Mouse (Mus musculus) heart, embryonic 11.5 days (tissue): ENCODE measurements around the gene Smim12. TPM values are rescaled to one million over a fixed set of nuclear protein-coding genes. Genes with fewer than 3 reads are reported as not detected.
A peak's percentile ranks its signal among the peaks of the same experiment; 100 is the strongest.

Experiments used
- ATAC-seq: fragments of 200-750 bp; cut with Nextera tagmentation; replicated peaks from 2 replicates; pipeline ENCODE4 v1.8.0; 2017; ENCODE audit warnings: moderate library complexity; ENCODE audit not compliant: insufficient number of reproducible peaks, low FRiP score, low TSS enrichment
- H3K27ac ChIP-seq: fragments of 300-500 bp; sonication (generic); 2 replicates; pipeline ENCODE4 v1.5.1; 2014; ENCODE audit warnings: mild to moderate bottlenecking, low read depth, low read length
- H3K27me3 ChIP-seq: fragments of 300-500 bp; sonication (generic); 2 replicates; pipeline ENCODE4 v1.6.1; 2014; ENCODE audit warnings: mild to moderate bottlenecking, low read length, mixed read lengths; ENCODE audit not compliant: control insufficient read depth, insufficient read depth
- H3K36me3 ChIP-seq: fragments of 300-500 bp; sonication (generic); 2 replicates; pipeline ENCODE4 v1.6.1; 2014; ENCODE audit warnings: mild to moderate bottlenecking, low read length, moderate library complexity, mixed read lengths; ENCODE audit not compliant: control insufficient read depth, insufficient read depth
- H3K4me1 ChIP-seq: fragments of 300-500 bp; sonication (generic); 2 replicates; pipeline ENCODE4 v1.6.1; 2014; ENCODE audit warnings: low read length; ENCODE audit not compliant: control insufficient read depth, insufficient read depth
- H3K4me2 ChIP-seq: fragments of 300-500 bp; sonication (generic); 2 replicates; pipeline ENCODE4 v1.6.1; 2014; ENCODE audit warnings: mild to moderate bottlenecking, moderate library complexity
- H3K4me3 ChIP-seq: fragments of 300-500 bp; sonication (generic); 2 replicates; pipeline ENCODE4 v1.5.1; 2014; ENCODE audit warnings: low read depth, low read length
- H3K9ac ChIP-seq: fragments of 300-500 bp; sonication (generic); 2 replicates; pipeline ENCODE4 v1.6.1; 2014; ENCODE audit warnings: mild to moderate bottlenecking, low read depth, low read length, moderate library complexity
- H3K9me3 ChIP-seq: fragments of 300-500 bp; sonication (generic); replicated peaks from 2 replicates; pipeline ENCODE4 v1.6.1; 2016; ENCODE audit warnings: low read length; ENCODE audit not compliant: control insufficient read depth
- whole genome bisulfite sequencing: fragments of 180-500 bp; shearing (Covaris S2); extraction: QIAGEN DNeasy Blood & Tissue Kit; methylation state at CpG from one replicate; pipeline ENCODE4 v1.1.7; 2014; ENCODE audit not compliant: insufficient replicate concordance; 5-methylcytosine and 5-hydroxymethylcytosine counted together
- polyA plus RNA-seq: library from polyadenylated mRNA; unstranded; fragments of >200 nt; fragmentation: Nextera tagmentation; extraction: Ambion mirVana; gene quantifications from 2 replicates; pipeline ENCODE4 v1.2.1, GENCODE M21; 2014

Gene Smim12
- polyA plus RNA-seq, 1 experiment from 2014 or later: 62.2 TPM

DNA sequence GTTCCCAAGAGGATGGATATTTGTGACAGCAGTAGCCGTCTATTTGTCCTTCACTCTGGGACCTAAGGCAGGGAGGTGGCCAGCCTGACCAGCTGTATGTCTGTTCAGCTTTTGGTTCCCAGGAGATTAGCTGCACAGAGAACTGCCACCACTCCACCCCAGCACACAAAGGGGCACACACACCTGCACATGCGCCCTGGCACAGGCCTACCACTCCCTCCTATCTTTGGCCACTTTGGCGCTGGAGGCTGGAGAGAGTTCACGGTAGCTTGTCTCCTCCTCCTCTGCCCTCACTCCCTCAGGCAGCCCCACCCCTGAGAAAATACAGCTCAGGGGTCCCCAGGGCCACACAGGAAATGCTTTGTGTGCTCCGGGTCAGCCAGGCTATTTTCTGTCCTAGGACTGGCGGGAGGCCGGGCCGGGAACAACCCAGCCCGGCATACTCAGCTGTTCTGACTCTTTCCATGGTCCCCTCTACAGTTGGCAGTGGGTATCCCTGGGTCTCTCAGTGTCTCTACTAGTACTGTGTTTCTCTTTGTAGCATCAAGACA lies 34.9 kb downstream of the Smim12 start:
- Histone ChIP-seq H3K9me3 (no peaks in the 10 kb centered on the region), H3K4me1 (peaks cover 5% of the 10 kb centered on the region), H3K27ac (peak overlapping the region; percentile 29; the same call in 1 of the 2 replicates), H3K36me3 (no peaks in the 10 kb centered on the region), H3K27me3 (no peaks in the 10 kb centered on the region), H3K4me3 (no peak overlapping the region), H3K9ac (no peak overlapping the region), H3K4me2 (no peak overlapping the region)
- 52% methylated on average over 9 of the region's 9 CpGs for WGBS
- no peak for ATAC-seq

DNA sequence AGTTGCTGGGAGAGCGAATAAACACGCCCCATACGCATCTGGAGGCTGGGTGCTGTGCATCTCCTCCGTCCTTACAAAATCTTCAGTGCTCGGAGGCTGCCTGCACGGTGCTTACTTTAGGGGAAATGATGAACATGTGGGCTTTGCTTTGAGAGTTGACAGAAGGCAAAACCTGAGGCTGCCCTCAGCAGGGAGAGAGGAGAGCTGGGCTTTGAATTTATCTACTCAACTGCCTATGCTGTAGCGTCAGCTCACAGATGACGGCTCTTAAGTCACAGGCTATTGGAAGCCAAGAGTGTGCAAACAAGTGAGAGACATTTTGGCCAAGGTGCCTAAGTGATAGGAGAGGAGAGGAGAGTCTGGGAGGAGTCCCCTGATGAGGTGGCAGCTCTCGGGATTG lies 35.7 kb downstream of the Smim12 start:
- no peak overlapping the region for H3K27ac ChIP-seq
- WGBS: 70% methylated on average over 9 of the region's 9 CpGs
- H3K4me3 ChIP-seq: no peak overlapping the region
- H3K9me3 ChIP-seq: no peaks in the 10 kb centered on the region
- ATAC-seq: no peak
- no peaks in the 10 kb centered on the region for H3K27me3 ChIP-seq
- H3K4me1 ChIP-seq: peaks cover 5% of the 10 kb centered on the region
- no peak overlapping the region for H3K9ac ChIP-seq
- no peaks in the 10 kb centered on the region for H3K36me3 ChIP-seq
- no peak overlapping the region for H3K4me2 ChIP-seq

DNA sequence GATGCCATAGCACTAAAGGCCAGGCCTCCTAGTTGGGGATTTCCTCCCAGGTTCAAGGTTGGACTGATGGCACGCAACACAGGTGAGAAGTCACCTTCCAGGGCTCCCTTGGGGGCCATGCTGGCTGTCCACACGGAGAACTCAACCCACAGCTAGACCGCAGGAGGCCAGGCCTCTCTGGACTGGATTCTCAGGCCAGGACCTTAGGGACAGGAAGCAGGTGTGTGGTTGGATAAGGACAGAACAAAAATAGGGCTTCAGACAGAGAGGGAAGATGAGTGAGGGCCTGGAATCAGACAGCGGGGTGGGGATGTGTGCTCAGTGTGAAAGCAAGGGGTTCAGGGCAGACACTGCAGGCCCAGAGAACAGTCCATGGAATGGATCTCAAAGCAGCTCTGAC lies 43.3 kb downstream of the Smim12 start:
- Histone ChIP-seq H3K4me3 (no peak overlapping the region), H3K27ac (no peak overlapping the region), H3K9ac (no peak overlapping the region), H3K36me3 (no peaks in the 10 kb centered on the region), H3K4me2 (no peak overlapping the region), H3K4me1 (peaks cover 7% of the 10 kb centered on the region; the same call in 1 of the 2 replicates), H3K9me3 (no peaks in the 10 kb centered on the region), H3K27me3 (no peaks in the 10 kb centered on the region)
- WGBS: 52% methylated on average over 4 of the region's 4 CpGs
- no peak for ATAC-seq

DNA sequence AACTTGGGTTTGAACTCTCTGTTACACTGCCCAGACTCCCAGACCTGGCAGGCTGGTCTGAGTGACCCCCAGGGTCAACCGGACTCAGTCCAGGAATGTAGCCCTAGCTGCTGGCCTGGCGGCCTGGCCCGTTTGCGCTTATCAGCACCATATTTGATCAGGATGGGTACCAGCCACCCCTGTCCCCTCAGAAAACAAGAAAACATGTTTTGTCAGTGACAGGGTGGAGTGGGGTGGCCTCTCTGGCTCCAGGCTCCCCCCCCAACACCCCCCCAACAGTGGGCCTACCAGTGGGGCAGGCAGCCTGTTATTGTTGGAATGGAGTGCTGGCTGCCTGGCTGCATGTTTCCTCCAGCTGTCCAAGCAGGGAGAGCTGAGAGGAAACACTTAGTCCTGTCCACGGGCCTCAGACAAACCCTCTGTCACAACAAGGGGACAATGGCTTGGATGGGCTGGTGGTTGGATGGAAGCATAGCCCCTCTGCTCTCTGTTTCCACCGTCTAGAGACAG lies 45.5 kb downstream of the Smim12 start:
- Histone ChIP-seq H3K27me3 (no peaks in the 10 kb centered on the region), H3K4me1 (peaks cover 7% of the 10 kb centered on the region; the same call in 1 of the 2 replicates), H3K4me2 (no peak overlapping the region), H3K36me3 (no peaks in the 10 kb centered on the region), H3K27ac (peak overlapping the region; percentile 41; the same call in 1 of the 2 replicates), H3K9ac (0 out of 2 replicates have a peak overlapping the region, but pooled peaks have one; percentile 10), H3K4me3 (no peak overlapping the region), H3K9me3 (no peaks in the 10 kb centered on the region)
- ATAC-seq: peak; percentile 81
- 31% methylated on average over 6 of the region's 6 CpGs for WGBS

DNA sequence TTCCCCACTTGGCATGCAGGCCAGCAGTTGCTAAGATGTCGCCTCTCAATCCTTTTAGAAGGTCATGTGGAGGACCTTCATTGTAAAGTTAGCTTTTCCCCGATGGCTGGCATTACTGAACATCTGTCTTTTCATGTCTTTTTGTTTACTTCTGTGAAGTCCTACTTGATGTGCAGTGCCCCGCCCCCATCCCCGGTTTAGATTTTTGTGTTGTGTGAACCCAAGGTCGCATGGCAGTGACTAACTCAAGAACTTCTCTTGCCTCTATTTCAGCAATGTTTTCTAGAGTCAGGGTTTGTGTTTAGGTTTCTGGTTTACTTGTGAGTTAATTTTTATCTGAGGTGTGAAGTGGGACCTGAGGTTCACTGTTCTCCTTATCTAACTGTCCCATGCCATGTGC lies 49.0 kb downstream of the Smim12 start:
- H3K9ac ChIP-seq: no peak overlapping the region
- H3K4me2 ChIP-seq: no peak overlapping the region
- H3K27ac ChIP-seq: no peak overlapping the region
- peaks cover 7% of the 10 kb centered on the region; the same call in 1 of the 2 replicates for H3K4me1 ChIP-seq
- no peak overlapping the region for H3K4me3 ChIP-seq
- no peak for ATAC-seq
- H3K9me3 ChIP-seq: no peaks in the 10 kb centered on the region
- 77% methylated on average over 5 of the region's 5 CpGs for WGBS
- H3K36me3 ChIP-seq: no peaks in the 10 kb centered on the region
- H3K27me3 ChIP-seq: no peaks in the 10 kb centered on the region

Other genes starting within 250 kb of the Smim12 start
- gene Sfpq, start 222.5 kb upstream of the Smim12 start, polyA plus RNA-seq: 58.6 and 78.9 TPM in 2 replicates
- gene Zmym1, start 182.6 kb upstream of the Smim12 start, polyA plus RNA-seq: 16.9 and 18.2 TPM in 2 replicates
- gene Zmym6, start 166.4 kb upstream of the Smim12 start, polyA plus RNA-seq: 13.0 and 15.3 TPM in 2 replicates
- gene Tmem35b, start 120.1 kb upstream of the Smim12 start, polyA plus RNA-seq: 13.9 and 14.2 TPM in 2 replicates
- 1.2 and 1.4 TPM in 2 replicates for gene Dlgap3, start 74.6 kb upstream of the Smim12 start, polyA plus RNA-seq
- 40.6 and 41.5 TPM in 2 replicates for gene Gja4, start 70.3 kb downstream of the Smim12 start, polyA plus RNA-seq
- 0.16 and 0.41 TPM in 2 replicates for gene Gjb3, start 87.1 kb downstream of the Smim12 start, polyA plus RNA-seq
- gene Gjb4, start 110.3 kb downstream of the Smim12 start, polyA plus RNA-seq: not detected in 2 replicates
- gene Gjb5, start 114.4 kb downstream of the Smim12 start, polyA plus RNA-seq: 0.45 and 0.70 TPM in 2 replicates